Mouse (Mus musculus) retina, postnatal 7 days (tissue): Measurements from ENCODE around the gene Zfp513.
A peak's percentile ranks its signal among the peaks of the same experiment; 100 is the strongest.
"Not testable (repeated sequence)": the region's sequence is repeated elsewhere in the genome, so short reads cannot be mapped to it uniquely, and the experiment has no call there.

Experiments
- DNase-seq: peaks from one replicate; pipeline ENCODE4 v3.0.0-alpha.2; 2012; ENCODE audit warnings: low read depth, low spot score

Gene Zfp513

DNA sequence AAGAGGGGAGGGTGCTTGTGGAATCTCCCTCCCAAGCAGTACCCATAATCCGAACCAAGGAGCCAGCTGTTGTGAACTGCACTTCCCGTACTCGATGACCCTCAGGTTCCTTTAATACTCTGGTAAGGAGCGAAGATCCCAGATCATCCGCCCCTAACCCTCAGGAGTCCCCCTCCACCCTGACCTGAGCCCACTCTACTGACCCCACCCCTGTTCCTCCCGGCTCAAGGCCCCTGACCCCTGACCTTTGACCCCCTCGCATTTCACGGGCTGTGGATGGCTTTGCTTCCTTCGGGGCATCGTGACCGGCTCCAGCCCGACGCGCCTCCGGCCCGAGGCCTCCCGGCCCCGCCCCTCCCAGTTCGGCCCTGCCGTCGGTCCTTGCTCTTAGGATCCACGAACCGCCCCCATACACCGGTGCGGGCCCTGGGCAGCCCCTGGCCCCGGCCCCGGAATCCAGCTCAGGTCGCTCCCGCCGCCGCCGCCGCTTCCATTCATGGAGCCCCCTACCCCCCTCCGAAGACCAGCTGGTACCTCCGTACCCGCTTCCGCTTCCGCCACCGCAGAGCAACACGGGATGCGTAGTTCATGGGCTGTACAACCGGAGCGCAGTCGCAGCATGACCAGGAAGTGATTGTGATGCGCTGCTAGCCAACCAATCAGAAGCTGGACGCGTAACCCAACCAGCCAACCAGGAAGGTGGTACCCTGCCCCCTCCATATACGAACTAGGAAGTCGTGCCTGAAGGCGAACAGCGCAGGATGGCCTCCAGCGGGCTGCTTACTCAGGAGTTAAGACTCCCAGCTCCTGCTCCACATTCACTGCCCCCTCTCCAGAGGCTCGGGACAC lies at the start of gene Zfp513:
Zfp513 (minus strand) TSS at position 562 of the 849 bp plus-strand sequence.
- peak; percentile 95 for DNase-seq

- peak; percentile 8 for DNase-seq
These were observed 49.5 kb upstream of the Zfp513 start, which contains the start of gene Krtcap3 for GRCm38 (mm10) chr5:31251541-31252101. Gene Krtcap3, plus strand, starts transcription at chr5:31251691.

DNA sequence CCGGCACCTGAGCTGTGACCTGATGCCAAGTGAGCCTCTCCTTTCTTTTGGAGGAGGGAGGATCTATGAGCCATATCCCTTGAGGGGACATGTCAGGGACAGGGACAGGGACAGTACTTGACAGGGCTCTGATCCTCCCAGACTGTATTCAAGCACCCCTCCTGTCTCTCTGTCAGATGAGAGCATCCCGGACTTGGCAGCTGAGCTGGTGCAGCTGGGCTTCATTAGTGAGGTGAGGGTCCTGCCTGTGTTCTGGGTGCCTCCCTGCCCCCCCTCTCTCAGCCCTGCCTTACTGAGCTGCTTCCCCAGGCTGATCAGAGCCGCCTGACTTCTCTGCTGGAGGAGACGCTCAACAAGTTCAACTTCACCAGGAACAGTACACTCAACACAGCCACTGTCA lies 48.6 kb upstream of the Zfp513 start:
- DNase-seq: no peak

- no peak for DNase-seq
These were observed 40.1 kb upstream of the Zfp513 start for GRCm38 (mm10) chr5:31242191-31242590.

GRCm38 (mm10) chr5:31241522-31242034 lies 39.5 kb upstream of the Zfp513 start:
- DNase-seq: no peak

DNA sequence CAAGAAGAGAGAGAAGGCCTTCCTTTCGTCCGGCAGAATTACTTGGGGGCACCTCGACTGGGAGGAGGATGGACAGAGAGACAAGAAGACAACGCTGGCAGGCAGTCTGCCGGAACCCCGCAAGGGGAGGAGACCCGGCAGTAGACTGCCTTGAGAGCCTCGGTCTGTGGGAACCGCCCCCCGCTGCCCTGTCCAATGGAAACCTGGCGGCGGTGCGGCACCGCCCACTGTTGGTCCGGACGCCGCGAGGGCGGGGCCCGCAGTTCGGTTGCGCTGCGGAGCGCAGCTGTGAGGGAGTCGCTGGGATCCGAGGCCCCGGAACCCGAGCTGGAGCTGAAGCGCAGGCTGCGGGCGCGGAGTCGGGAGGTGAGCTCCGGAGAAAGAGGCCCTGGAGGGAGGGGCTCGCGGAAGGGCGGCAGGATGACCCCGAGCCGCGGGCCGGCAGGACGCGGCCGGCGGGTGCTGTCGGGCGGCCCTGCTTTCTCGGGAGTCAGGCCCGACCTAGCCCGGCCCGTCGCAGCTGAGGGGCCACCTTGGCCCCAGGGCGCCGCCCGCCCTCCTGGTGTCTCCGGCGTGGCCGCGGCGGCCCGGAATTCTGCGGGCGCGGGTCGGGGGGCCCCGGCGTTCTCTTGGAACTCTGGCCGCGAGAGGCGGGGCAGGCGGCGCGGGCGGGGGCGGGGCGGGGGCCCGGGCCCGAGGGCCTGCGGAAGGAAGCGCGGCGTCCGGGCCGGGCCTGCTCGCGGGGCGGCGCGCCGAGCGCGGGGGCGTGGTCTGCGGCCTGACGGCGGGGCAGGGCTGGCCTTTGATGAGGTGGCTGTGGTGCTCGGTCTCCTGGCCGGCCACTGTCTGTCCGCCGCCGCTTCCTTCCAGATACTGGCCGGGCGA lies 38.8 kb upstream of the Zfp513 start, which contains the start of the genes Nrbp1 and Gm9970:
Nrbp1 (plus strand) TSS at position 228 of the 885 bp plus-strand sequence.
Gm9970 (minus strand) TSS at position 596 of the 885 bp plus-strand sequence.
- DNase-seq: peak; percentile 87

DNA sequence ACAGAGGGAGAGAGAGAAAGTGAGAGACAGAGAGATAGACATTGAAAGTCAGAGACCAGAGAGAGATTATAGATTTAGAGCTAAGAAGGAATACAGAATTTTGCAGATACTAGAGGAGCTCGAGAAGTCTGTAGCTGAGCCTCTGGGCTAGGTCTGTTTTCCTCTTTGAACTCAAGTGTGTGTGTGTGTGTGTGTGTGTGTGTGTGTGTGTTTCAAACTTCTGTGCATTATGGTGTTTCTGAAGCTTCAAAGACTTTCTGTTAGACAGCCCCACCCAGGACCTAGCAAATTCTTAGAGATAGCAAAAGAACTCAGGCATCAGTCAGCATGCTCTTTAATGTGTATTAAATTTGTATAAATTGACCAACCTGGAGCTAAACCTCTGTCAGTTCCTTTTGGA lies 24.5 kb upstream of the Zfp513 start:
- DNase-seq: no peak

GRCm38 (mm10) chr5:31222696-31223095 lies 20.6 kb upstream of the Zfp513 start:
- no peak for DNase-seq

DNA sequence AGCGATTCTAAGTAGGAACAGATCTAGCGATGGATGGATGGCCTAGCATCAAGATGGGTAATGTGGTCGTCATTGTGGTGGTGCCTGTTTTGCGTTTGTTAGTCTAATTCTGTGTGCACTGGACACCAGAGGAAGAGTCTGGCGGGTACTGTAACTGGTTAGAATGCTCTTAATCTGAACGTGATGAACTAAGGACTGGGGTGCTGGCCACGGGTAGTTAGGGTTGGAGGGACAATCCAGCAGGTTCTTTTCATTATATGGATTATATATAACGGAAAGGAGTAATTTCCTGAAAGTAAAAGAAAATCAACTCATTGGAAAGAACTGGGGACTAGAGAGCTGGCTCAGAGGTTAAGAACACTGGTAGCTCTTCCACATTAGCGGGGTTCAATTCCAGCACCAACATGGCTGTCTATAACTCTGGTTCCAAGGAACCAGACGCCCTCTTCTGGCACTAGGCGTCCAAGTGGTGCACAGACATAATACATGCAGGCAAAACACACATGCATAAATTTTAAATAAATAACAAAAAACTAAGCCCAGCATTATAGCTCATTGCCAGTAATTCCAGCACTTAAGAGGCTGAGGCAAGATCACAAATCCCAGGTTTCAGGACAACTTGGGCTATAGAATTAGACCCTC lies 19.3 kb upstream of the Zfp513 start:
- DNase-seq: no peak

DNA sequence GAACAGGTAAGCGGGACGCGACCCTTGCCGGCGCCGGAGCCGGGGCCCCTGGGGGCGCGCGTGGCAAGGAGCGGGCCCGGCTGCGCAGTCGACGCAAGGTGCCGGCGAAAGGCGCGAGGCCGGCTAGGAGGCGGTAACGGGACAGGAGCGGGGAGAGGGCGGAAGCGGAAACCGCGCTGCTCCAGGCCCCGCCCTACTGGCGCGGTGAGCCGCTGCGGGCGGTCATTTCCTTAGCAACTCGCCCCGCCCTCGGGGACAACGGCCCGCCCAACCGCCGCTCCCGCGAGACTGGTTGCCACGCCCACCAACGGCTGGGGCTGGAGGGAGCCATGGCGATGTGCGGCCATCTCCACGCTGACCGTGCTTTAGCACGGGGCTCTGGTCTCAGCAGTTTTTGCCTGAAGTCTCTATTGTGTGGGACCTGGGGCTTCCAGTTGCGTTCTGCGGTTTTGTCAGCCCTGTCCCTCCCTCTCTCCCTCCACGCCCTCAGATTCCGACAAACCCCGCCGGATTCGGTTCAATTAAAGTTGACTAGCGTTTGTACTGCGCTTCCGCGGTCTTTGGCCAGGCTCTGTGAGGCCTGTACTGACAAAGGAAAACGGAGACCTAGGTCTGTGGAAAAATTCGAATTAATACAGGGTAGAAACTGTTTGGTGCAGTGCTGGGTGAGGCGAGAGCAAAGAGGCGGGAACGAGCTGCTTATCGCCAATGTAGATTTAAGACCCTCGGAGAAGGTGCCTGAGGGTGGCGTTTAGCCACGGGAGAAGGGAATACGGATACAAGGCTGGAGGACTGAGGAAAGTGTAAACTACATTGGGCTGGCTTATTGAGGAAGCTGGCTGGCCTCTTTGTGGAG lies 18.6 kb upstream of the Zfp513 start, which contains the start of gene Ppm1g:
Ppm1g (minus strand) TSS at position 240 of the 856 bp plus-strand sequence.
- peak; percentile 93 for DNase-seq

- DNase-seq: no peak
These were observed 17.9 kb upstream of the Zfp513 start for GRCm38 (mm10) chr5:31219911-31220447.

GRCm38 (mm10) chr5:31219474-31219873 lies 17.4 kb upstream of the Zfp513 start:
- no peak for DNase-seq

- DNase-seq: no peak
These were observed 17.0 kb upstream of the Zfp513 start for GRCm38 (mm10) chr5:31219070-31219469.

GRCm38 (mm10) chr5:31218294-31218693 lies 16.2 kb upstream of the Zfp513 start:
- no peak for DNase-seq

- DNase-seq: not testable (repeated sequence)
These were observed 14.5 kb upstream of the Zfp513 start for GRCm38 (mm10) chr5:31216554-31216953.

DNA sequence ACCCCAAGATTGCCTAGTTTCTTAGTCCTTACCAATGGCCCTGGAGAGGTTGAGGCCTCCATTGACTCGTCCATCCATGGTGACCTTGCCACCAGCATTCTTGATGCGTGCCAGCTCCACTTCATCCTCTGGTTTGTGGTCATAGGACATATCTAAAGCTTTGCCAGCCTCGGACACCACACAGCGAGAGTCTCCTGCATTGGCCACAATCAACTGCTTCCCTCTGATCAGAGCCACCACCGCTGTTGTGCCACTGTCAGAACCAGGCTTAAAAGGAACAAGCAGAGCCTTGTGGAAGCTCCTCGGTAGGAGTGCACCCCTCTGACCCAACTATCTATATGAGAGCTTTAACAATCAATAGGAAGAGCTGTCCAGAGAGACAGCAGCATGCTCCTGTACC lies 2.3 kb upstream of the Zfp513 start:
- no peak for DNase-seq

DNA sequence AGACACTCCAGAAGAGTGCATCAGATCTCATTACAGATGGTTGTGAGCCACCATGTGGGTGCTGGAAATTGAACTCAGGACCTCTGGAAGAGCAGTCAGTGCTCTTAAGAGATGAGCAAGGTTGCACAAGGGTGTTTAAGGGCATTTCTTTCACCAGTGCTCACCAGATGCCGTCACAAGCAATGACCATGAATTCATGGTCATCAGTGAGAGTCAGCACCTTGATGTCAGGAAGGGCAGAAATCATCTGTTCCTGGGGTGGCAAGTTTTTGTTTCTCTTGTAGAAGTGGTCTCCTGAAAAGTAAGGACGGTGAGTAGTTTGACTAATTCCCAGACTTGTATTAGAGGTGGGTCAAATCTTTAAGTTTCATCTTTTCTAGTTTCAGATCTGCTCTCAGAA lies 1.8 kb upstream of the Zfp513 start:
- no peak for DNase-seq

- no peak for DNase-seq
These were observed 830 bp upstream of the Zfp513 start for GRCm38 (mm10) chr5:31202933-31203332.

DNA sequence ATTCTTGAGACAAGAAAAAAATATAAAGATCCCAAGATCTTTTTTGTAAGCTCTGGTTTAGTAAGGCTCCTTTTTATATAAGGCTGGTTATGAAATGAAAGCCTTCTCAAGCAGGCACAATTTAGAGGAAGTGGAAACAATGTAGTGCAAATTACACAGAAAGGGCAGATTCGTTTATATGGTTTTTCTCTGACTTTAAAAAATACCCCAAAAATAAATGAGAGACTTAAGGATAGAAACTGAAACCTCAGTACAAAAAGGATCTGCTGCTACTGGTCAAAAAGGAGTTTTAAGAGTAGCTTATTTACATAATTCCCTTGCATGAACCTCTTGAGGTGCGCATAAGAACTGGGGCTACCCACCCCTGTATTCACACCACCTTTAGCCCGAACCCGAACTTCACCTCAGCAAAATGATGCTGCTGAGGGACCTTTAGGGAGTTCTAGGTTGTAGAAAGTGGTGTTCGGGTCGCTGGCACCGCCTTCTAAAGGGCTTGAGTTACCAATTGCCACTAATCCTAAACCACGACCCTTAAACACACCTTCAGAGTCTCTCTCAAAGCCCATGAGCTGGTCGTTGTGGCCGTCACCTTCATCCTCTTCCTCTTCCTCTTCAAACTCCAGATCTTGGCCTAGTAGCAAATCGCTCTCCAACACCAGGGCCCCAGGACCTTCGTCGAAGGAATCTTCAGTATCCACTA lies 911 bp downstream of the Zfp513 start:
- no peak for DNase-seq
